Mouse (Mus musculus) hindlimb bud, embryonic 11.5 days (tissue): ENCODE data around the gene Rbm38.

ENCODE experiments used
- DNase-seq: peaks from one replicate; pipeline ENCODE4 v3.0.0-alpha.2; 2012; ENCODE audit warnings: low read depth, low spot score; ENCODE audit errors: extremely low spot score

Gene Rbm38

DNA sequence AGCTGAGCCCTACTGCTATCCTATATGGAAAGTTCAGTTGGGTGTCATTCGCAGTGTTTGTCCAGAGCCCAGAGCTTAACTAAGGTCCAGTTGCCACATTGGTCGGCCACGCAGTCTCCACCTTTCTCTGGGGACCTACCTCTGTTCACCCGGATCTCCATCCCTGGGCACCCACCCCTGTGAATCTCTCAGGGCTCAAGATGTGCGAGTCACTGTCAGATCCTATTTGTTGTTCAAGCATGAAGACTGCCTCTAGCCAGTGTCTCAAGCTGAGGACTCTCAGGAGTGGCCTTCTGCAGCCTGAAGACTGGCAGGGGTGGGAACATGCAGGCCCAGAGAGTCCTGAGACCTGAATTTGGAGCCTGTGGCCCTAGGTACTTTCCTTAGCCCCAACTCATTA is 15.8 kb downstream of the Rbm38 start:
- no peak for DNase-seq

DNA sequence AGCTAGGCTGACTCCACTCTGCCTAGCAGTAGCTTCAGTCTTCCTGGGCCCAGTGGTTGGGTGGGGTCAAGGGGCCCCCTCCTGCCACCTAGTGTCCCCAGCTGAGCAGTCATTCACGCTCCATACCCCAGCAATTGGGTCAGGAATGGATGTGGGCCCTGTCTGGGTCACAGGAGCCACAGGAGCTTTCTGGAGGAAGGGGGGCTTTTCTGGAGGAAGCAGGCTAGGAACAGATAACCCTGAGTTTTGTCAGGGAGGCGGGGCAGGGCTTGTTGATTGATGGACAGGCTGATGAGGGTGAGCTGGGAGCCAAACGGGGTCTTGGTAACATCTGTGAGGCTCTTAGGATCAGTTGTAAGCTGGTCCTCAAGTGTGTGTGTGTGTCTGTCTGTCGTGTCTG is 16.3 kb downstream of the Rbm38 start:
- DNase-seq, result no peak

DNA sequence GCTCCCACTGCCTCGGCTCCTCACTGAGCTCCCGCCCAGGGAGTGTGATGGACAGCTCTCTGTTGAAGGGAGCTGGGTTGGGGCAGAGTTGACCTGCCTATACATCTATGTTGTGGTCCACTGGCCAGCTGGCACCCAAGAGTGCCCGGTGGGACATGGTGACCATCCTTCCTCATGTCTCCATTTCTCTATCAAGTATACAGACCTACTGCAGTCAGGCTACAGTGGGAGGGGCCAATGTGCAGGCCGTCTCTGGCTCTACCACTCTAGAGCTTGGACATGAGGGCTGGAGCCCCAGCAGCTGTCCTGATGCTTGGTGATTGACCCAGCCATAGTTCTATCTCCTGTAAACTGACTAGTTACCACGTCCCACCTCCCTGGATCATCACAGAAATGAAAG is 17.0 kb downstream of the Rbm38 start:
- DNase-seq, result no peak

DNA sequence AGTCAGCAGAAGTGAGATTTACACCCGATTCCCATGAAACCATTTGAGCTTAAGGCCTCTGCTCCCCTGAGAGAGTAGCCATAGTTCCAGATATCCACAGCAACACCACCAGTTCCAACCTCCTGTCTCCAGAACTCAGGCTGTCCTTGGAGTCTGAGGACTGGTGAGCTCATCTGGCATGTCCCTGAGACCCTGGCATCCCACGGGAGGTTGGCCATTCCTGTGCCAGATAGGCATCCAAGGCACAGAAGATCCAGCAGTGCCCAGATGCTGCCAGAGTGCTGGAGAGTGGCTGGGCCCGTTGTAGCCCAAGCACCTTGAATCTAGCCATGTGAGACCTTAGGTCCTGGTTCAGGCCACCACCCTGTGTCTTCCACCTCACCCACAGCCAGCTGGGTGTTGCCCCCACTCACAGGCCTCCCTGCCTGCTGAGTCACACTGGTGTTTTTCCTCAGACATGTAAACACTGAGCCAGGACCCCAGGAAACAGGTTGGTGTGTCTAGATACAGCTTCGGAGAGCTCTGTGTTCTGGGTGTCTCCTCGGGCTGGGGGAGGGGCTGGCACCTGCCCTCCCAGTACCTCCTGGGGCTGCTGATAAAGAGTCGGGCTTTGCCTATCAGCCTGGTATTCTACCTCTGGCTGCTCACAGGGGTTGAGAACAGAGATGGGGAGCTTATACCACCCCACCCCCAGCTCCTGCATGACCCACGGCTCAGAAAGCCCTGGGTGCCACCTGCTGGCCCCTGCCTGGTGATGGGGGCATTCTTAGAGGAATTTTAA is 17.7 kb downstream of the Rbm38 start:
- DNase-seq, result no peak

DNA sequence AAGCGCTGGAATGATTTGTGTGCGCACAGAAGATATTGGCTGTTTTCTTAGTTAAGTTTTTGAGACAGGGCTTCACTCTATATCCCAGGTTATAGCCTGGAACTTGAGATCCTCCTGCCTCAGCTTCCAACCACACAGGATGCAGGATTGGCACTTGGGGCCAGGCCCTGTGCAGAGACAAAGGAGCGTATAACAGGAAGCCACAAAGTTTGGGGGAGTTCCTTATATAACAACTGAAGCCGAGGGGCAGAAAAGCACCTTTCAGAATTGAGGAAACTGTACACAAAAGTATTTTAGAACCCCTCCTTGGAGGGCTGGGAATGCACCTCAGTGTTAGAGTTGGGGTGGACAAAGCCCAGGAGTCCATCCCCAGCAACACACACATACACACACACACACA is 18.7 kb downstream of the Rbm38 start:
- DNase-seq, result no peak

DNA sequence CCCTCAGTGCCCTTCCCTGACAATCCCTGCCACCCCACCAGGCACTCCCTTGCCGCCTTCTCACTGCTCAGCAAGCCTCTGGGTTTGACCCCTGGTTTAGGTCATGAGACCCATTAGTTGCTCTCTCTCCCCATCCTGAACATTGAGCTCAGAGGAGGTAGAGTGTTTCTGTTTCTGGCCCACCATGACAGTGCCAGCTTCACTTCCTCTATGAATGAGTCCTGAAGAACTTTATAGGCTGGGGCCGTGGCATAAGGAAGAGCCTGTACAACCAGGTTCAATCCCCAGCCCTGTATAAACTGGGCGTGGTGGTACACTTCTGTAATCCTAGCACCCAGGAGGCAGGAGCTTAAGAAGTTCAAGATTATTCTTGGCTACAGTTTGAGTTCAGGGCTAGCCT is 20.5 kb downstream of the Rbm38 start:
- DNase-seq, result no peak

DNA sequence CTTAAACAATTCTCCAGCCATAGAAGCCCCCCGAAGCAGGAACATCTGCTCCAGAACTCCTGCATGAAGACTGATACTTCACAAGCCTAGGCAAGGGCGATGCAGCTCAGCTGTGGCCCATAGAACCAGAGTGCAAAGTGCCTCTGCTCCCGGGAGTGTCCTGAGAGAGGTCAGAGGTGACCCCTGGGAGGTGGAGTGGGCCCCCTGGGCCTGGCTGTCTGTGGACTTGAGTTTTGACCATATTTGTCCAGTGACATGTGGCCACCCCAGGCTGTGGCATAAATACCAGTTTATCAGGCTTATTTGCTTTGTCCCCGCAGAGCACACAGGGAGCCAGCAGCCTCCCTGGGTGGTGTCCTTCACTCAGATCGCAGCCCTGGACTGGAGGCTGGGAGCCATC is 20.9 kb downstream of the Rbm38 start:
- no peak for DNase-seq

DNA sequence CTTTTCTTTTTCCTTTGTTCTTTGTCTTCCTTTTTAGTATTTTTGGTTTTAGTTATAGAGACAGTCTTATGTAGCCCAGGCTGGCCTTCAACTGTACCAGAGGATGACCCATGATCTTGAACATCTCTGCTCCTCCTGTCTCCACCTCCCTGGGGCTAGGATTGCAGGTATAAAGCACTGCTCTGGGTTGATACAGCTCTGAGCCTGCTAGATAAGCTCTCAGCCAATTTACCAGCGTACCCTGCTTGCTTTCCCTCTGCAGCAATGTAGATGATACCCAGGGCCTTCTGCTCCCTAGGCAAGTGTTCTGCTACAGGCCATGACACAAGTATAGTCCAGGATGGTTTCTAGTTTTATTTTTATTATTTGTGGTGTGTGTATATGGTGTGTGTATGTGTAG is 21.6 kb downstream of the Rbm38 start:
- no peak for DNase-seq

DNA sequence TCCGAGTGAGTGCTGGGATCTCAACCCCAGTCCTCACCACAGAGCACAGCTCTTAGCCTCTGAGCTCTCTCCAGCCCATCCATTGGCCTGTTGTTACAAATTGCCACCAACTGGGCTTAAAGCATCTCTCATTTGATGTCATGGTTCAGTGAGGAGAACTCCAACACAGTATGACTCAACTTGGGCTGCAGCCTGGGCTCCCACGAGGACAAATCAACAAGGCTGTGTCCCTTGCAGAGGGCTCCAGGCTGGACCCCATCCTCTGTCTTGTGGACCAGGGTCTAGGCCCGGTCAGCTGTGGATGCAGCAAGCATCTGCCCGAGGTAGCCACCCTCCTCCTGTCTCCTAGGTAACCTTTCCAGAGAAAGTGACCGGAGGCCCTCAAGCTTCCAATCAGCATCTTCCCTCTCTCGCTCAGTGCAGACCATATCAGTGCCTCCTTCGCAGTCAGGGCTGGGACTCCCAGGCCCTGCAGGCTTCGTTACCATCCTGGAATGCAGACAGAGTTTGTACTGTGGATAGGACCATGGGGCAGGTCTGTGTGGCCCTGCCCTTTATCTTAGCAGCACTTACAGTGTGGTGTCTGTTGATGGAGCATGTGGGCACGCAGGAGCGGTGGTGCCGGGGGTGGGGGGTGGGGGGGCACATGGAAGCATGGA is 22.3 kb downstream of the Rbm38 start:
- DNase-seq, result no peak

DNA sequence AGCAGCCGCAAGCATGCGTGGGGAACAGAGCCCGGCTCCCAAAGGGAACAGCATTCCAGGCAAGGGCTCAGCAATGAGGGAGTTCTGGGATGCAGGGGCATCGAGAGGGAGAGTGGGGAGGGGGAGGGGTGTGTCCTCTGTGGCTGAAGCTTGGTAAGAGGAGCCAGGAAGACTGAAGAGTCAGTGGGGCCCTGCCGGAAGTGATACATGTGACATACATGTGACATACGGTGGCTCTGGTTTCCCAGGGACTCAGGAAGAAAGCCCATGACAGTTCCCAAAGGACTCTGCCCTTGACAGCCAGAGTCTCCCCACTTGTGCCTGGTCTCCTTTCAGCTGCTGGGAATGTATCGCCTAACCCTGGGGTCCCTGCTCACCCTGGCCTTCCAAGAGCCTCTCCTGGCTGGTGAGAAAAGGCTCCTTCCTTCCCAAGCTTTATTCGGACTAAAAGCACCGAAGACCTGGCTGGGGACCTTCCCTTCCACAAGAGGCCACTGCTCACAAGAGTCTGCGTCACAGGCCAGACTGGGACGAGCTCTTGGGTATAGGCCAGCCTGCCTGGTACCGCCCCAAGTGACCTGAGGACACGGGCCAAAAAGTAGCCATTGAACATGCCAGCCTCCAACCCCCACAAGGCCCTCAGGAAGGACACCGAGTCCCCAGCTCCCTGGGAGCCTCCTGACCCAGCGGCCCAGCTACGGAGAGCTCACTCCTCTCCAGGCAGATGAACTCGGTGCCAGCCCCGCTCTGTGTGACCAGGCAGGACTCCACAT is 24.1 kb downstream of the Rbm38 start:
- no peak for DNase-seq

DNA sequence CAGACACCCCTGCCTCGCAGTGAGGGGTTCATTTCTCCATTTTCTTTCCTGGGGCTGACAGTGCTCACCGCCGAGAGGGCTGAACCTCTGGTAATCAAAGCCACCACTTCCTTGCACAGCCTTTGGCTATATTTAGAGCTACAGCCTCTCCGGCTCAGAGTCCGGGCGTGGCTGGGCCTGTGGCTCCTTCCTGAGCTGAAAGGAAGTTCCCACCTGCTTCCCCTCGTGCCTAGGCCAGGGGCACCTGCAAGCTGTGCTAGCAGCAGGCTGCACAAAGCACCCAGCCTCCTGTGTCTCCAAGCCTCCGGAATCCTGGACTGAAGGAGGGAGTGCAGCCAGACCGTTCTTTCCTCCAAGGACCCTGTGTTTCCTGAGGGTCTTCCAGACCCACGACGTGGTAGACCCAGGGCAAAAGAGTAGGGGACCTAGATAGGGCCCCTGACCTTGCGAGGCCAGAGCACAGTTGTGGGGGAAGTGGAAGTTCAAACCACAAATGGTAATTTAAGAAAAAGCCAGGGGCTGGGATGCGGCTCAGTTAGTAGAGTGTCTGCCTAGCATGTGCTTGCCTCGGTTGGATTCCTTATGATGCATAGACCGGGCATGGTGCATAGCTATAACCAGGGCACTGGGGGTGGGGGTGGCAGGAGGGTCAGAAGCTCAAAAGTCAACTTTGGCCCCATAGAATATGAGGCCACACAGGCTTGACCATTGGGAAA is 26.4 kb downstream of the Rbm38 start:
- no peak for DNase-seq

DNA sequence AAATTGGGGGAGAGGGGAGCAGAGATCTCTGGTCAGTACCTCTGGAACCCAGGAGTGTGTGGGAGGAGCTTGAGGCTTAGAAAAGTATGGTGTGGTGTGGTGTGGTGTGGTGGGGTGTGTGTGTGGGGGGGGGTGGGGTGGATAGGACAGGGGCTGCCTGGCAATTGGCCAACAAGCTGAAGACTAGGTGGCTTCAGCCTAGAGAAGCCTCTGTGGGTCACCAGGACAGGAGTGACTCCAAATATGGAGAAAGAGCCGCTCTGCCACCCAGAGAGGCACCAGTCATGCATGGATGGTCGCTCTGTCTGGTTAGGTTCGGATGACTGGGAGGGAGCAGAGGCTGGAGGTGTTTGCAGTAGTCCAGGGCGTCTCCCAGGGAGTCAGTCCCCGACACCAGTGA is 27.2 kb downstream of the Rbm38 start:
- no peak for DNase-seq

DNA sequence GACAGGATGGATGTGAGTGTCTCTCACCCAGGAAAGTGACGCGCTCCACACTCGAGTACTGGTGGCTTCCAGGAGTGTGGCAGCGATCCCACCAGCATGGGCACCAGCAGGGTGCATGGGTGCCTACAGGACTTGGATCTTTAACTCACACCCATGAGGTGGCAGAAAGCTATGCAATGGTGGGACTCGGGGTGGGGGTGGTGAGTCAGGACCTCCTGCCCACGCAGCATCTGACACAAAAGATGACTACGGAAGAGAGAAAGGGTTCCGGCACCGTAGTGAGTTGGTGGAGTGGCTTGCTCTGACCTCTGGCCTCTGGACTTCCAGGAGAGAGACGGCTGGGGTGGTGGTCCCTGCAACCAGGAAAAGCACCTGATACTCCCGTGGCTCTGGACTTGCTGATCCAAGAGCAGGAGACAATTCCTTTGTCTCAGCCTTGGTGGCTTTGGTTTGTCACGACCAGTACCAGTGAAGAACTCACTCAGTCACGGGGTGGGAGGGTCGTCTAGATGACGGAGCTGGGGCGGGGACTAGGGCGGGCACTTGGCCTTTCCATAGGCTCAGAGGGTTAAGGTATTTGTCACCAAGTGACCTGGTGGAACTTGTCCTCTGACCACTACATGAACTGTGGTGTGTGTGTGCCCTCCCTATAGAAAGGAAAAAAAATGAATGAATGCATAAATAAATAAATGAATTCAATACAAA is 27.9 kb downstream of the Rbm38 start:
- DNase-seq, result no peak

DNA sequence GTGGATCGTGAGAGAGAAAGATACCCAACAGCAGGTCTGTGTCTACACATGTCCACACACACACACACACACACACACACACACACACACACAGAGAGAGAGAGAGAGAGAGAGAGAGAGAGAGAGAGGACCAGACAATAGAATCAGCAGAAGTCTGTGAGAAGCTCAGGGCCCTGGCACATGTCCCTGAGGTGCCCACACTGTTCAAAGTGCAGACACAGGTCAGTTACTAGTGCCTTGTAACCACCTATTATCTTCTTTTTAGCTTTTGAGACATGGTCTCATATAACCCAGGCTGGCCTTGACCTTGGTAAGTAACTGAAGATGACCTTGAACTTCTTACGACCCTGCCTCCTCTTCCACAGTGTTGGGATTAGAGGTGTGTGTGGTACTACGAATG is 28.9 kb downstream of the Rbm38 start:
- no peak for DNase-seq

DNA sequence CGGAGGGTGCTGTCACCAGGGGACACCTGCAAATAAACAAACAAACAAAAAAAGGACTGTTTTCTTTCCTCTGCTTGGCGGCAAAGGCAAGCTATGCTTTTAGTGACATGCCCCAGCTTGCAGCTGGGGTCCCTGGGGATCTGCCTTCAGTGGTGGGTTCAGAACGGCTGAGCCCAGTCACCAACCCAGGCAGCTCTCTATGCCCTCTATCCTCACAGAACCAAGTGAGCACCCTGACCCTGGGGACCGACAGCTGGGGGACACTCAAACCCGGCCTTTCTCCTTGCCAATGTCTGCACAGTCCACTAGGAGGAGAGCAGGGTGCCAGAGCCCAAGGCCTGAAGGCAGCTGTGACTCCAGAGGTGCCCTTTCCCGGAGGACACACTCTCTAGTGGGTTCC is 29.5 kb downstream of the Rbm38 start:
- DNase-seq, result no peak

DNA sequence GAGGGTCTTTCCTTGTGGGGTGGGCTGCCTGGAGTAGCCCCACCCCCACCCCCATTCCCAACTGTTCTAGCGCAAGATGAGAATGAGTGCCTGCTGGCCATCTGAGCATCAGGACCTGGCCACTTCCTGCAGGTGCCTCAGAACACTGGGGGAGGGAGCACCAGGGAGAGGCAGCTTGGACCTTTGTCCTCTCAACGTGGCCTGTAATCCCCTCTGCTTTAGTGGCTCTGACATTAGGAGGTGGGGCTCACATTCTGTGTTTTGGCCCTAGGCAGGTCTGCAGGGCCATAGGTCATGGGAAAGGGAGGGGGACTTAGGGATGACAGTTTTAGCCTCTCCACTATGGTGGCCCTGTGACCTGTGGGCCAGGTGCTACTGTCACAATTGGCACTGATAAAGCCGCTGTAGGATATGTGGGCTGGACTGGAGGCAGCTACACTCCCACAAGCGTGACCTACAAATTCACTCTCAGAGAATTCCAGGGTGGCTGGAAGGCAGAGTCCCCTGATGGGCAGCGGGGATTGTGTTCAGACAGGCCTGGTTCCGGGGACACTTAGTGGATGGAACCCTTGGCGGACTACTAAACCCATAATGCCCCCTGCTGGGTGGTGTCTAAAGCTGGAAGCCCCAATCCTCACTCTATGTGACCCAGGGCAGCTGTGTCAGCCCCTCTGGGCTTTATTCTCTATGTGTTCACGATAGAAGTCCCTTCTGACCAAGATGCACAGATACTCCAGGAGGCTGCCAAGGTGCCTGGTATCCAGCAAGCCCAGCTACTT is 30.5 kb downstream of the Rbm38 start:
- DNase-seq, result no peak

DNA sequence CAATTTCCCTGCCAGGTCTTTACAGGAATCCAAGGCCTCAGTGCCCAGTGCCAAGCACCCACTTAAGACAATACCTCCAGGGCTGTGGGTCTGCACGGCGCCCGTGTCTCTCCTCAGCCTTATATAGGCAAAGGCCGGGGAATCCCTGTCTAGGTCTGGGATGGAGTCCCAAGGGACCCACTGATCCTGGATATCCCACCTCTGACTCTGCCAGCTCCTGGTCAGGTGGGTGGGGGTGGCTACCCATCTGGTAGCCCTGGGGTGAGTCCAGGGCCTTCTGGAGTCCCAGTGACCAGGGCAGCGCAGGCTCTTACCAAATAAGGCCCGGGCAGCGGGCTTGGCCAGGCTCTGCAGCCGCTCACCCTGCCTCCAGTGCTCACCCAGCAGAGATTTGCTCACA is 32.6 kb downstream of the Rbm38 start:
- DNase-seq, result no peak

DNA sequence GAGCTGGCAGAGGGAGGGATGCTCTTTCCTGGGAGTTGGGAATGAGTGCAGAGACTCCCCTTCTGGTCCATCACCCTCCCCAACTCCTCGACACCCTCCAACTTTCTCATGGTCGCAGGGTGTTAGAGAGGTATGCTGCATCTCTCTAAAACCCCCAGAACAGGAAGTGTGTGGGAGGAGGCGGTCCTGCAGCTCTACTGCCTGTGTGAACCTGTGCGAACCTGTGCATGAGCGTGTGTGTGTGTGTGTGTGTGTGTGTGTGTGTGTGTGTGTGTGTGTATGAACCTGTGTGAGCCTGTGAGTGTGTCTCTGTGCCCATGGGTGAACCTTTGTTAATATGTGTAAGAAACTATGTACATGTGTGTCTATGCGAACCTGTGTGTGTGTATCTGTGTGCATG is 33.5 kb downstream of the Rbm38 start:
- DNase-seq, result no peak

DNA sequence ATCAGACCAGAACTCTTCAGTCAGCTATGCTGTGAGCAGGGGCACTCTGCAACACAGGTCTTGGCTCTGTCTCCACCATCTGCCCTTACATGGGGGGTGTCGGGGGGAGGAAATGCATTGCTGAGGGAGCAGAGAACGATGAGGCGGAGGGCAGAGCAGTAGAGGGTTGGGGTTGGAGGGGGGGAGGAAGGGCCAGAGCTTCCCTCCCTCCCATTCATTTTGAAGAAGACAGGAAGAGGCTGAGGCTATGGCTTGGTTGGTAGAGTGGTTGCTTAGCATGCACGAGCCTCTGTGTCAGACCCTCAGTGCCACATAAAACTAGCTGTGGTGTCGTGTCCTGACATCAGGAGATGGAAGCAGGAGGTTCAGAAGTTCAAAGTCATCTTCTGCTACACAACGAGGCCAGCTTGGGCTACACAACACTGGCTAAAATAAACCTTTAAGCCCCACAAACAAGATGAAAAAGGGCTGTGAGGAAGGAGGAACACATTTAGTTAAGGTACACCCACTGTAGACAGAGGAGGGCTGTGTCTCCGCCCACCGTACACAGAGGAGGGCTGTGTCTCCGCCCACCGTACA is 36.1 kb downstream of the Rbm38 start:
- no peak for DNase-seq

DNA sequence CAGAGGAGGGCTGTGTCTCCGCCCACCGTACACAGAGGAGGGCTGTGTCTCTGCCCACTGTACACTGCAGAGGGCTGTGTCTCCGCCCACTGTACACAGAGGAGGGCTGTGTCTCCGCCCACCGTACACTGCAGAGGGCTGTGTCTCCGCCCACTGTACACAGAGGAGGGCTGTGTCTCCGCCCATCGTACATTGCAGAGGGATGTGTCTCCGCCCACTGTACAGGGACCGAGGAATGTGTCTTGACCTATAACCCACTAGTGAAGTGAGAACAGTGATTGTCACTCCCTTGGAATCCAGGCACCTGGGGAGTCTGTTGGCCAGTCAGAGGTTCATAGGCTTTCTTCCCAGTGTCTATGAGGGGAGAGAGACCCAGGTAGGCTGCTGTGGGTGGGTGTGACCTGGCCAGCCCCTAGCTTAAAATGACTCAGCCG is 36.6 kb downstream of the Rbm38 start:
- no peak for DNase-seq
